Mouse (Mus musculus) kidney, adult 9 months (tissue): ENCODE data around the gene Chn2.

Experiments
- DNase-seq: peaks from one replicate; pipeline ENCODE4 v3.0.0; 2022

Chn2 gene

DNA sequence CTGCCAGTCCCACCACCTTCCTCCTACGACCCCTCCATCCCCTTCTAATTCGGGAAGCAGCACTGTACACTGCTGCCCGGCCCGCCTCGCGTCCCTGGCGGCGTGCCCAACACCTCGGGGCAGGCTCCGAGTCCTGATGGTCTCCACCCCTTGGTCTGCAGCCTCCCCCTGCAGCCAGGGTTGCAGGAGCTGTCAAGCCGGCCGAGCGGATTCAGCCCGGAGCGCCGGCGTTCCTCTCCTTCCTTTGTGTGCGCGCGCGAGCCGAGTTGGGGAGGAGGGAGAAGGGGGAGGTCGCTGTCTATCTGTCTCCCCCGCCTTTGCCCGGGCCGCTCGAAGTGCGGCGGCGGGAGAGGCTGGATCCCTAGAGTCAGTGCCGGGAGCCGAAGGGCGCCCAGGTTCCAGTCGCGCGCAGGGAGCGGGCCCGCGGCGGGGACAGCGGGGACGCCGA lies at the start of gene Chn2:
Gene Chn2 (plus strand): TSS at position 198 of the 448 bp plus-strand sequence.
- peak; percentile 71 for DNase-seq

GRCm38 (mm10) chr6:53992386-53992785 lies 47.0 kb upstream of the Chn2 start:
- DNase-seq: no peak

DNA sequence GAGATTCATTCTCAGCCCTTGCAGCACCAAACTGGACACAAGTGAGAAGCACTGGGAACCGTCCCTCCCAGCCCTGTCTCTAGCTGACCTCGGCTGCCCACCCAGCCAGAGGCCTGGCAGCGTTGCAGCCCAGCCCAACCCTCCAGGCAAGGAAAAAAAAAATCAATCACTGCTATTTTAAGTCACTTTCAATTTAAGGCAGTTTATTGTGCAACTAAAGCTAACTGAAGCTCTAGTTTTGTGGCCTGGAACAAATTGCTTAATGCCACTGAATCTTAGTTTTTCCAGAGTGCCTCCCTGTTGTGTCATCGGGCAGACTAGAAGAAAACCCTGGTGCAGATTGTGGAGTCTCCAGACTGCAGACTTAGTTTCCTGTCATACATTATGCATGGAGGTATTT lies 43.8 kb upstream of the Chn2 start:
- peak; percentile 26 for DNase-seq

- DNase-seq: no peak
Observed at GRCm38 (mm10) chr6:53996226-53996955, 43.0 kb upstream of the Chn2 start.

GRCm38 (mm10) chr6:54005302-54005701 lies 34.1 kb upstream of the Chn2 start:
- DNase-seq: no peak

DNA sequence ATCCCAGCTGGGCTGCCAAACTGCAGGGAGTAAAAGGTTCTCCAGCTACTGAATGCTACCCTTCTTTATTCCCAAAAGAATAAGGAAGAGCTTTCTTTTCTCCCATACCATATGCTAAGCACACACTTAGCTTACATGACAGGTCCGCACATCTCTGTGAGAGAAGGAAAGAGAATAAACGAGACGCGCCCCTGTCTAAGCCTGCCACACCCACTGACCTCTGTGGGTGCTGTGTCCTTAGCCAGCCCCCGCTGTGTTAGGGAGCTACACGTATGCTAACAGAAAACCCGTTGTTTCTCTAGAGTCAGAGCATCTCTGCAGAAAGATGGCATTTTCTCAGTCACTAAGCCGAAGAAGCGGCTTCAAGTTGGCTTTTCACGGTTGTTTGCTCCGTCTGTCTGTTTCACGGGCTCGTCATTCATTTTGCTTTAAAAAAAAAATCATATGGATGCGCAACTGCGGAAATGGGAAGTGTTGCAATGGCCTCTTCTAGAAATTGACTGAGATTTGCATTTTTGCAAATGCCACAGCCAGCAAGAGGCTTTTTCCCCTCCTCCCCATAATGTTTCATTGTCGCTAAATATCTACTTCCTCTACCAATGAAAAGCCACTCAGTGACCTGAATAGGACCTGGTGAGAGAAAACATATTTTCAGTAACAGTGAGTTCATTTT lies 30.8 kb upstream of the Chn2 start:
- no peak for DNase-seq

GRCm38 (mm10) chr6:54009293-54009692 lies 30.1 kb upstream of the Chn2 start:
- DNase-seq: no peak

- DNase-seq: no peak
Observed at GRCm38 (mm10) chr6:54010362-54010761, 29.0 kb upstream of the Chn2 start.

DNA sequence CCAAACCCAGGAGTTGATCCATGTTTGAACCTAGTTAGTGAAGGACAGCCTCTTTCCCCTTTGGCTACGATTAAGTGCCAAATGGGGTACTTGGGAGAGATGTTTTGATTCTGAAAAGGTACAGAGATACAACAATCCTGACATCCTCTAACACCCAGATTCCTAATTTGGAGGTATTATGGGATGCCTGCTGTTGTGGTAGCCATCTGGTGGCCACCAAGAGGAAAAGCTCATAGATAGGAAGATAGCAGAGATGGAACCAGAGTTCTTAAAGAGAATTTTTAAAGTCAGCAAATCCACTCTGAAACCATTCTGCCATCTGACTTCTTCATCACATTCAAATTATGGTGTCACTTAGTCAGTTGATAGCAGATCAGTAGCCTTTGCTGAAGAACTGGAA lies 27.2 kb upstream of the Chn2 start:
- DNase-seq: no peak

DNA sequence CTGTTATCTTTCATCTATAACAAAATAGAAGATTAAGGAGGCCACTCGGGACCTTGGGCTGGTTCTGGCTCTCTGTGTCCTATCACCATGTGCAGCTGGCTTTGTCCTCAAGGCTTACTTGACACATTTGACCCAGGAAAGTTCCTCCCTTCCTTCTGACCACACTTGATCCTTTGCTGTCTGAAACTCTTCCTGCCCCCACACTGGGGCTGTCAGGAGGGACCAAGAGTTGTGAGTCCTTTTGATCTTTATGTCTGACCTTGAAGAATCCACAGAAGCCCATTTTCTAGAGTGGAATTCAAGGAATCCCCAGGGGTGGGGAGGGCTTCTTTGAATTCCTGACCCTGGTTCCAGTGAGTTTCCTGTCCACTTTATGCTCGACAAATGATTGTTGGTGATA lies 21.3 kb upstream of the Chn2 start:
- peak; percentile 53 for DNase-seq

- DNase-seq: no peak
Observed at GRCm38 (mm10) chr6:54018861-54019260, 20.5 kb upstream of the Chn2 start.

- peak; percentile 85 for DNase-seq
Observed at GRCm38 (mm10) chr6:54021123-54021789, 18.1 kb upstream of the Chn2 start.

GRCm38 (mm10) chr6:54023846-54024245 lies 15.5 kb upstream of the Chn2 start:
- DNase-seq: no peak

DNA sequence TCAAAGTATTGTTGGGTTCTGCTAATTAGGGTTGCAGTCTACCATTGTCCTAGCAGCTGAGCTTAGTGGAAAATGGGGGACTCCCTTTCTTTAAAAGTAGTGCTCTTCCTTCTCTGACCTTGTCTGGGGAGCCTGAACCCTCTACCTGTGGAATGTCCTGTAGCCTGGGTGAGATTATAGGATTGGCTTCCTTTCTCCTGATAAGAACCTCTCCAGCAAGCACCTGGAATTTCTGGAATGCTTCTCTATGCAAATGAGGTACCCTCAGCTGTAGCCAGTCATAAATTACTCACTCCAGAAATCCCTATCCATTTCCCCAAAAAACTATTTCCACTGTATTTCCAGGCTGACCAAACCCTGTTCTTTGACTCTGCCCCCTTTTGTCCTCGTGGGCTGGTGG lies 10.6 kb upstream of the Chn2 start:
- no peak for DNase-seq

GRCm38 (mm10) chr6:54030351-54030750 lies 9.0 kb upstream of the Chn2 start:
- DNase-seq: no peak

DNA sequence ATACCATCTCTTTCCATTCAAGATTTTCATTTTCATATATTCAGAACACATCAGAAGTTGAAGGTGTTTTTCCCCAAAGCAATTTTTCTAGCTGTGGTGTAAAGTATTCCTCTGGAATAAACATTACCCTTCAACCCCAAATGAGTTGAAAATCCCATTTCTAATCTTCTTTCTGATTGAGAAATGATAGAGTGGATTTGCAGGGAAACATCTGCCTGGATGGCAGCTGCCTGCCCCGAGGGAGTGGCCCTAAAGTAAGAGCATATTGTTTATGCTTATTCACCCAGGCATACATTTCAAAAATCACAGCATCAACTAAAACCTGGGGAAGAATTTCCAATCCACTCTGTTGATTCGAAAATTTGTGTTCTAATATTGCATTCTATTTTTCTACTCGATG lies 8.6 kb upstream of the Chn2 start:
- no peak for DNase-seq

- DNase-seq: peak; percentile 84
Observed at GRCm38 (mm10) chr6:54034471-54034870, 4.9 kb upstream of the Chn2 start.

DNA sequence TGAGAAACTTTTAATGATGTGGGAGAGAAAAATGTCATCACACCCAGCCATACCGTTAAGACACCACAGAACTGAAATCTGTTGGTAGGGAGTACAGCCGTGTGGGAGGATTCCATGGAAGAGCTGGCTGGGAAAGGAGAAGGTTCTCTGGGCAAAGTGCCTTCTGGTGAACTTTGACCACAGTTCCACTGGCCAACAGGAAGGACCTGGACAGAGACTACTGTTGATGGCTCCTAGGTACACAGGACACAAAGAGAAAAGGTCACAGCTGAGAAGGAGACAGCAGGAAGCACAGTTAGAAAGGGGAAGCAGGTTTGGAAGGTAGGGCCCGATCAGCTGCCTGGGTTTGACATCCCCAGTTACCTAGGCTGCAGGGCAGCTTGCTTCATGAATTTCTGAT lies 3.8 kb upstream of the Chn2 start:
- peak; percentile 87 for DNase-seq

GRCm38 (mm10) chr6:54038866-54039265 lies 488 bp upstream of the Chn2 start:
- DNase-seq: no peak

GRCm38 (mm10) chr6:54039805-54040447 lies 572 bp downstream of the Chn2 start:
- DNase-seq: peak; percentile 42

GRCm38 (mm10) chr6:54040448-54040844 lies 1.1 kb downstream of the Chn2 start:
- no peak for DNase-seq

DNA sequence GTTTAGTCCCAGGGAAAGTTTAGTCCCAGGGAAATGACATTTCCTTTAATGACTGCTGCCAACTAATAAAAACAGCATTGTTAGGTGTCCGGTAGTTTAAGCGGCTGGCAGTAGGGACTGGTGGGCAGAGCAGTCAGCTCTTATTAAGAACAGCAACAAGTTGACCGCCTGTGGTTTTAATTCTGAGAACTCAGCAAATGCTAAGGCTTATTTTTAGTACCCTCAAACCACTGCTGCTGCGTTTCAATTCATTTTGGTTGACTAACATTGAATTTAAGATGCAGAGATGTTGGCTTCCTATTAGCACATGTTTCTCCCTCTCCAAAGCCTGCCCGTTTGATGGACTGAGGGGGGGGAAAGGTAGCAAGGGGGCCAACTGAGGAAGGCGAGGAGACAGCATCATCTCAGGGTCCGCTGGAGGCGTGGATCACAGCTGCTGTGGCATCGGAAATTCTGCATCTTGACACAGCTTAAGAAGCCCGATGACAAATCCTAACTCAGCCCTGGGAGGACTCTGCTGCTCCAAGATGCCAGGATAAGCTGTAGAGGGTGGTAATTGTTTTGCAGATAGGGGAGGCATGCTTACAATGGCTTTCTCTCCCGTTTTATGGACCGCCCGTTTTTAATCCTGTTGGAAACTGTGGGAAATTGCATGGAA lies 2.2 kb downstream of the Chn2 start:
- DNase-seq: no peak

DNA sequence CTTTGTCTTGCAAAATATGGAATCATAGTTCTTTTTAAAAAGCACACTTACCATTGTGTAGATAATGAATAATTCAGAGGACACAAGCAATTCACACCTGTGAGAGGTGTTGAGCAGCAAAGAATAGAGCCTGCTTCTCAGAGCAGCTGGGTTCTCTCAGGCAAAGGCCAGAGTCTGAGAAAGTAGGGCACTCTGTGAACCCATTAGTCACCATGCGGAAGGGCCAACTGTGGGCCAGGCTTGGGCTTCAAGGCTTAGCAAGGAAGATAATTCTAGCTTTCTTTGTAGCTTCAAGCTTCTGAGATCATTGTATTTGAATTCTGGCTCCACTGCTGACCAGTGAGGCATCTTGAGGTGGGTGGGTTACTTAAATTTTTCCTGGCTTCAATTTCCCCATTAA lies 2.8 kb downstream of the Chn2 start:
- peak; percentile 63 for DNase-seq
